ENCODE assay signal across 8 mouse cellular contexts in the genomic region with DNA sequence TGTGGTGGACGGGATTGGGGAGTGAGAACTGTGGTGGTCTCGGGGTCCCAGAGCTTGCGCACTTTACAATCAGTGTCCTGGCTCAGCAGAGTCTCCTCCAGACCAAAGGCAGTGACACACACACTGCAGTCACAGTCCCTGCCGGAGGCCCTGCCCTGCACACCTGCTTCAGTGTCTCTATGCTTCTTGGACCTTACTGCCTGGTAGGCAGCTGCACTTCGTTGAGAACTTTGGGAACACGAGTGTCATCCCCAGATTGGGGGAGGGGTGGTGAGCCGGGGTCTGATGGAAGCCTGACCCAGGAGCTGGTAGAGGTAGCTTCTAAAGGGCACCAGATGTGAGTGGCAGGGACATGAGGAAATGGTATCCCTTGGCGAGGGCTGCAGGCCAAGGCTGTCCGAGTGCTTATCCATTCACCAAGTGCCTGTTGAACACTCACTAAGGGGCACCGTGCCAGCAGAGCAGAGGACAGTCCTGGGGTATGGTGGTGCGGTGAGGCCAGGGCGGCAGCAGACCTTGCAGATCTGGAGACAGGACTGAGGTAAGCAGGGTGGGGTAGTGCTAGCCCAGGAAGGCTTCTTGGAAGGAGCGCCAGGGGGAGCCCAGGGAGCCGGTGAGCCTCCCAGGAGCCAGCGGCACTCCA. TPM values are rescaled to one million over a fixed set of nuclear protein-coding genes. Genes with fewer than 3 reads are reported as not detected.
DNase-seq lines count a peak whose midpoint lies in the region.

No protein-coding gene starts in this region.

- DNase-seq in ovary, postnatal 36 days (ENCODE audit: low spot score), result peak; percentile 45
- DNase-seq in ovary, postnatal 14 days (ENCODE audit: low spot score), result no peak
- DNase-seq in gastrocnemius, adult 8-10 months (ENCODE audit: low spot score in 2 of 2), result peak; percentile 72 to 83
- peak; percentile 93 for DNase-seq in kidney, adult 9 months
- DNase-seq in lung, postnatal 14 days, result peak; percentile 66
- DNase-seq in frontal cortex, postnatal 14 days (ENCODE audit: low spot score in 2 of 2), result no peak
- DNase-seq in thymus, postnatal 10 days (ENCODE audit: low spot score in 2 of 2), result no peak
- no peak for DNase-seq in right cerebral cortex, postnatal 36 days (ENCODE audit: low spot score in 2 of 2)

RNA-seq across cellular contexts. Expression of a gene that starts 33.4 kb away (rescaled TPM):
- total RNA-seq in gastrocnemius, adult 8-10 months (2022), result 10 to 100 TPM in 1 of 4 experiments, 1 to 10 TPM in 3; 9.0 to 14.3 (median 9.3) TPM

RNA-seq across cellular contexts. Expression of a gene that starts 47.4 kb away (rescaled TPM):
- 10 to 100 TPM; 24.7 to 28.3 (median 26.1) TPM for total RNA-seq in gastrocnemius, adult 8-10 months (2022)

RNA-seq across cellular contexts. Expression of a gene that starts 48.4 kb away (rescaled TPM):
- 100 to 1,000 TPM; 377 to 515 (median 422) TPM for total RNA-seq in gastrocnemius, adult 8-10 months (2022)

Comparison
In these comparisons a context has a peak if more than half of its experiments do, and no peak if none do; other contexts are left out.
1. DNase-seq: peak in ovary, postnatal 36 days (single experiment), gastrocnemius, adult 8-10 months (2 of 2), kidney, adult 9 months (single experiment) and lung, postnatal 14 days (single experiment); none in ovary, postnatal 14 days (single experiment), frontal cortex, postnatal 14 days (0 of 2), thymus, postnatal 10 days (0 of 2) and right cerebral cortex, postnatal 36 days (0 of 2).